In the genomic region with DNA sequence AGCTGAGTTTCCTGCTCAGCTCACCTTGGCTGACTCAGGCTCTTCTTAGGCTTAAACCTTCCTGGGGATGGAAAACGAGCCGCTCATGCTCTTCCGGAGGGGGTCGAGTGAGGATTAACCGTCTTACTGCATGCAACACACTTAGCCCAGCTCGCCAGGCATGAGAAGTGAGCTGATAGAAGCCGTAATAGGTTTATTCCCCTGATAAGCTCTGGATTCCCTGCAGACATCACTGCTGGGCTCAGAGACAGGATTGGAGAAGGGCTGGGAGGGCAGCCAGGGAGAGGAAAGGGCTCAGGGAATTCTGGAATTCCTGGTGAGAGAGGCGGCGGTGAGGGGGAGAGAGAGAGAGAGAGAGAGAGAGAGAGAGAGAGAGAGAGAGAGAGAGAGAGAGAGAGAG, we compare ENCODE assay signal across 15 mouse cellular contexts.
DNase-seq lines count a peak whose midpoint lies in the region; ATAC-seq and TF ChIP-seq lines count a peak whose summit lies in the region.
"Had no signal": no experiment of that assay in that cellular context is flagged by ENCODE, and none has a peak within 500 bp of the region (broad histone marks: within the 10 kb centered on the region; RNA-seq: fewer than 3 reads in every experiment).

No protein-coding gene starts in this region.

- TF ChIP-seq CTCF in brain, embryonic 14.5 days (IDR thresholded peaks at IDR 0.05; ENCODE audit: borderline replicate concordance, extremely low read depth, insufficient read depth, insufficient read length) = no peak

- H3K4me3 ChIP-seq in heart, embryonic 11.5 days (ENCODE audit: low read depth, low read length) = no peak overlapping the region
- no peak overlapping the region for H3K4me3 ChIP-seq in forebrain, embryonic 16.5 days (replicated peaks; ENCODE audit: low read length)
- H3K4me3 ChIP-seq in midbrain, embryonic 15.5 days = no peak overlapping the region
- H3K4me3 ChIP-seq: neural tube, embryonic 12.5 days; stomach, embryonic 15.5 days had no signal

- no peak for TF ChIP-seq POLR2A in brain, embryonic 14.5 days (IDR thresholded peaks at IDR 0.05; ENCODE audit: borderline replicate concordance, extremely low read depth, insufficient read depth, insufficient read length, poor library complexity, severe bottlenecking)

- no peak; the same call in 1 of the 2 replicates for ATAC-seq in heart, embryonic 11.5 days (replicated peaks; ENCODE audit: insufficient number of reproducible peaks, low FRiP score, low TSS enrichment)
- ATAC-seq in forebrain, embryonic 16.5 days = no peak
- peak; percentile 27; the same call in 1 of the 2 replicates for ATAC-seq in midbrain, embryonic 15.5 days (replicated peaks)
- ATAC-seq: liver, postnatal 0 days had no signal

- H3K4me1 ChIP-seq in heart, embryonic 11.5 days (ENCODE audit: control insufficient read depth, insufficient read depth, low read length) = peaks cover 7% of the 10 kb centered on the region
- peaks cover 11% of the 10 kb centered on the region for H3K4me1 ChIP-seq in forebrain, embryonic 16.5 days (replicated peaks; ENCODE audit: control insufficient read depth, insufficient read depth, low read length)
- peaks cover 22% of the 10 kb centered on the region for H3K4me1 ChIP-seq in midbrain, embryonic 15.5 days

- H3K4me2 ChIP-seq in heart, embryonic 11.5 days = 0 out of 2 replicates have a peak overlapping the region, but pooled peaks have one; percentile 20
- no peak overlapping the region for H3K4me2 ChIP-seq in forebrain, embryonic 16.5 days (ENCODE audit: low read length)
- H3K4me2 ChIP-seq in midbrain, embryonic 15.5 days = no peak overlapping the region
- H3K4me2 ChIP-seq: neural tube, embryonic 12.5 days; stomach, embryonic 15.5 days had no signal

- H3K27me3 ChIP-seq in heart, embryonic 11.5 days (ENCODE audit: control insufficient read depth, insufficient read depth, low read length) = no peaks in the 10 kb centered on the region
- H3K27me3 ChIP-seq in forebrain, embryonic 16.5 days (replicated peaks; ENCODE audit: control insufficient read depth, insufficient read depth, low read length) = no peaks in the 10 kb centered on the region
- H3K27me3 ChIP-seq in midbrain, embryonic 15.5 days (replicated peaks) = no peaks in the 10 kb centered on the region
- H3K27me3 ChIP-seq: neural tube, embryonic 12.5 days; stomach, embryonic 15.5 days had no signal

- H3K9me3 ChIP-seq in heart, embryonic 11.5 days (replicated peaks; ENCODE audit: control insufficient read depth, low read length) = no peaks in the 10 kb centered on the region
- H3K9me3 ChIP-seq in forebrain, embryonic 16.5 days (ENCODE audit: control insufficient read depth, low read length) = no peaks in the 10 kb centered on the region
- H3K9me3 ChIP-seq in midbrain, embryonic 15.5 days = no peaks in the 10 kb centered on the region
- H3K9me3 ChIP-seq: neural tube, embryonic 12.5 days; stomach, embryonic 15.5 days had no signal

- peak overlapping the region; percentile 18; the same call in 1 of the 2 replicates for H3K27ac ChIP-seq in heart, embryonic 11.5 days (ENCODE audit: low read depth, low read length)
- H3K27ac ChIP-seq in forebrain, embryonic 16.5 days (ENCODE audit: low read length) = peak overlapping the region; percentile 24; the same call in 1 of the 2 replicates
- H3K27ac ChIP-seq in midbrain, embryonic 15.5 days = peak overlapping the region; percentile 55
- H3K27ac ChIP-seq: neural tube, embryonic 12.5 days; stomach, embryonic 15.5 days had no signal

- H3K9ac ChIP-seq in heart, embryonic 11.5 days (ENCODE audit: low read depth, low read length) = no peak overlapping the region
- H3K9ac ChIP-seq in forebrain, embryonic 16.5 days (replicated peaks; ENCODE audit: low read depth, low read length) = no peak overlapping the region; the same call in 1 of the 2 replicates
- no peak overlapping the region for H3K9ac ChIP-seq in midbrain, embryonic 15.5 days
- H3K9ac ChIP-seq: liver, postnatal 0 days; neural tube, embryonic 12.5 days; stomach, embryonic 15.5 days had no signal

- intact Hi-C loops in heart, postnatal 36 days (cut with DNase I) = no loop called here

- WGBS in heart, embryonic 11.5 days (ENCODE audit: insufficient replicate concordance) = 26% methylated on average over 9 of the region's 9 CpGs
- 41% methylated on average over 9 of the region's 9 CpGs for WGBS in forebrain, embryonic 16.5 days
- WGBS in midbrain, embryonic 15.5 days = 19% methylated on average over 8 of the region's 9 CpGs

- DNase-seq in heart, postnatal 36 days = no peak
- peak; percentile 69 for DNase-seq in brain, embryonic 14.5 days (ENCODE audit: low read depth)
- DNase-seq in spleen, postnatal 10 days (ENCODE audit: low spot score in 2 of 2) = no peak
- DNase-seq in gastrocnemius, adult 8-10 months (ENCODE audit: low spot score in 2 of 2) = no peak
- DNase-seq in lung, postnatal 36 days = no peak
- DNase-seq: kidney, adult 9 months; layer of hippocampus, adult 9-11 months; left cerebral cortex, postnatal 4 days; liver, postnatal 0 days; thymus, postnatal 4 days had no signal

- no peaks in the 10 kb centered on the region for H3K36me3 ChIP-seq in heart, embryonic 11.5 days (ENCODE audit: control insufficient read depth, insufficient read depth, low read length)
- no peaks in the 10 kb centered on the region for H3K36me3 ChIP-seq in forebrain, embryonic 16.5 days (ENCODE audit: control insufficient read depth, insufficient read depth)
- H3K36me3 ChIP-seq in midbrain, embryonic 15.5 days (replicated peaks) = no peaks in the 10 kb centered on the region
- H3K36me3 ChIP-seq: stomach, embryonic 15.5 days had no signal
